Comparison of ENCODE assay signal across 8 mouse cellular contexts in the genomic region with DNA sequence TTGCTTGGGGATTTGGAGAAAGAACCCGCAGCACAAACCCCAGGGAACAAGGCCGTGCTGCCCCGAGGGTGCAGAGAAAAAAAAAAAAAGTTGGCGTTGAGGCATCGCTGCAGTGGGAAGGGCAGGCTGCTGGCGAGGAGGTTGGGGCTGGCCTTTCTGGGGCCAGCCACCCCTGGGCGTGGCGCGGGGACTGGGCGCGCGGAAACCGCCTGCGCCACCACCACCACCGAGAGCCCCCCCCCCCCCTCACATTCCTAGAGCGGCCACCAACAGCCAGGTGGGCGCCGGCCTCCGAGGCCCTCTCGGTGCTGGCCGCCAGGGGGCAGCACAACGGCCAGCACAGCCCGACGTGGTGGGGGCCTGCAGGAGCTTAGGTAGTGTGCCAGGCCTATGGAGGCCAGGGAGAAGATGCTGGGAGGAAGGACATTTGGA. TPM values are rescaled to one million over a fixed set of nuclear protein-coding genes. Genes with fewer than 3 reads are reported as not detected.
DNase-seq lines count a peak whose midpoint lies in the region; ATAC-seq and TF ChIP-seq lines count a peak whose summit lies in the region.

No protein-coding gene starts in this region.

- peak overlapping the region; percentile 83 for H3K27ac ChIP-seq in embryonic facial prominence, embryonic 10.5 days (replicated peaks)
- no peak overlapping the region for H3K27ac ChIP-seq in kidney, adult 2 months (ENCODE audit: insufficient read depth, low read depth, low read length)
- H3K27ac ChIP-seq in liver, adult 2 months (replicated peaks; ENCODE audit: insufficient read depth, low read depth, low read length) = no peak overlapping the region

- no peak for TF ChIP-seq POLR2A in kidney, adult 2 months (IDR thresholded peaks at IDR 0.05; ENCODE audit: low read depth, low read length)
- no peak for TF ChIP-seq POLR2A in liver, adult 2 months (IDR thresholded peaks at IDR 0.05; ENCODE audit: extremely low read depth, insufficient read depth, low read length)

- no peaks in the 10 kb centered on the region for H3K79me2 ChIP-seq in C2C12 (ENCODE audit: control insufficient read depth, insufficient read depth)
- no peaks in the 10 kb centered on the region for H3K79me2 ChIP-seq in liver, adult 2 months (ENCODE audit: control insufficient read depth, insufficient read depth, low read length)

- TF ChIP-seq CTCF in C2C12 (IDR thresholded peaks at IDR 0.05; ENCODE audit: control insufficient read depth, insufficient read depth, insufficient read length) = peak; percentile 52
- TF ChIP-seq CTCF in kidney, adult 2 months (conservative IDR thresholded peaks at IDR 0.05; ENCODE audit: insufficient read depth, insufficient read length, low read depth, low read length) = peak; percentile 59
- peak; percentile 79 for TF ChIP-seq CTCF in liver, adult 2 months (IDR thresholded peaks at IDR 0.05; ENCODE audit: low read depth, low read length)

- H3ac ChIP-seq in C2C12 (ENCODE audit: control insufficient read depth, insufficient read length, low read depth) = no peak overlapping the region

- H3K9ac ChIP-seq in liver, adult 2 months (ENCODE audit: low read depth, low read length) = no peak overlapping the region; the same call in 1 of the 2 replicates

- no peaks in the 10 kb centered on the region for H3K9me3 ChIP-seq in embryonic facial prominence, embryonic 10.5 days

- no peaks in the 10 kb centered on the region for H3K27me3 ChIP-seq in C2C12 (ENCODE audit: control insufficient read depth, insufficient read depth, insufficient read length)
- H3K27me3 ChIP-seq in embryonic facial prominence, embryonic 10.5 days (replicated peaks; ENCODE audit: low read depth, poor library complexity, severe bottlenecking) = no peaks in the 10 kb centered on the region
- no peaks in the 10 kb centered on the region for H3K27me3 ChIP-seq in kidney, adult 2 months (replicated peaks; ENCODE audit: control insufficient read depth, insufficient read depth, low read length)
- H3K27me3 ChIP-seq in liver, adult 2 months (ENCODE audit: control insufficient read depth, insufficient read depth, low read length) = no peaks in the 10 kb centered on the region

- no peak overlapping the region for H3K4me3 ChIP-seq in C2C12 (ENCODE audit: insufficient read depth, poor library complexity, severe bottlenecking)
- H3K4me3 ChIP-seq in embryonic facial prominence, embryonic 10.5 days = peak overlapping the region; percentile 59
- peak overlapping the region; percentile 34 for H3K4me3 ChIP-seq in kidney, adult 2 months (ENCODE audit: insufficient read depth, low read depth, low read length)
- peak overlapping the region; percentile 1 for H3K4me3 ChIP-seq in liver, adult 2 months (ENCODE audit: insufficient read depth, low read depth, low read length)

- H3K79me3 ChIP-seq in C2C12 (ENCODE audit: low read depth) = no peaks in the 10 kb centered on the region

- peak; percentile 73; the same call in 1 of the 2 replicates for ATAC-seq in monocyte, adult 5-6 weeks (replicated peaks; ENCODE audit: insufficient number of reproducible peaks, low FRiP score, low TSS enrichment, poor library complexity, severe bottlenecking)

- DNase-seq in adrenal gland, postnatal 25 days = peak; percentile 74
- peak; percentile 92 for DNase-seq in embryonic facial prominence, embryonic 10.5 days (ENCODE audit: low spot score)
- DNase-seq in heart, adult 9 months (ENCODE audit: low spot score in 2 of 2) = peak; percentile 50 to 53
- DNase-seq in kidney, adult 2 months = peak; percentile 76
- no peak for DNase-seq in liver, adult 2 months (ENCODE audit: extremely low read depth, low read depth, low spot score)
- peak; percentile 74 to 87 for DNase-seq in spleen, postnatal 4 days (ENCODE audit: low spot score in 2 of 2)

- under 1% methylated on average over 24 of the region's 24 CpGs for WGBS in embryonic facial prominence, embryonic 10.5 days
- under 1% methylated on average over 24 of the region's 24 CpGs for WGBS in kidney, adult 2 months
- under 1% methylated on average over 23 of the region's 24 CpGs for whole genome bisulfite sequencing in liver, adult 2 months

- no peaks in the 10 kb centered on the region for H3K36me3 ChIP-seq in C2C12 (ENCODE audit: control insufficient read depth, insufficient read depth)
- peaks cover 6% of the 10 kb centered on the region for H3K36me3 ChIP-seq in embryonic facial prominence, embryonic 10.5 days (replicated peaks)
- no peaks in the 10 kb centered on the region for H3K36me3 ChIP-seq in kidney, adult 2 months (ENCODE audit: control insufficient read depth, insufficient read depth, low read length)
- no peaks in the 10 kb centered on the region for H3K36me3 ChIP-seq in liver, adult 2 months (ENCODE audit: control insufficient read depth, insufficient read depth, low read length)

- peaks cover 10% of the 10 kb centered on the region for H3K4me1 ChIP-seq in embryonic facial prominence, embryonic 10.5 days
- no peaks in the 10 kb centered on the region for H3K4me1 ChIP-seq in kidney, adult 2 months (ENCODE audit: control insufficient read depth, insufficient read depth, low read length)
- H3K4me1 ChIP-seq in liver, adult 2 months (ENCODE audit: control insufficient read depth, insufficient read depth, low read length) = no peaks in the 10 kb centered on the region

TF ChIP-seq in C2C12, 6 proteins besides CTCF, POLR2A, EP300 and RAD21:
- TF ChIP-seq MYOD1 (IDR thresholded peaks at IDR 0.05; ENCODE audit: control insufficient read depth, insufficient read length, low read depth) (no peak), FOSL1 (IDR thresholded peaks at IDR 0.05; ENCODE audit: insufficient read depth, low read length, poor library complexity, severe bottlenecking) (no peak), USF1 (IDR thresholded peaks at IDR 0.05; ENCODE audit: low read depth) (no peak), CEBPB (IDR thresholded peaks at IDR 0.05; ENCODE audit: low read depth) (no peak), MYOG (IDR thresholded peaks at IDR 0.05; ENCODE audit: control insufficient read depth, extremely low read depth, insufficient read length) (no peak), MAX (IDR thresholded peaks at IDR 0.05) (no peak)

RNA-seq across cellular contexts. Expression of a gene that starts 32.6 kb away (rescaled TPM):
- 18.4 TPM for polyA plus RNA-seq in C2C12 (2012; fragmentation: generic; extraction: Trizol)
- 27.1 and 28.2 TPM in 2 replicates for total RNA-seq in adrenal gland, postnatal 25 days (2021)
- polyA plus RNA-seq in embryonic facial prominence, embryonic 10.5 days (2016; fragmentation: Nextera tagmentation; extraction: Ambion mirVana) = 12.4 and 13.4 TPM in 2 replicates
- 16.8 and 19.3 TPM in 2 replicates for polyA plus RNA-seq in kidney, adult 2 months (2012; rRNA removed)
- total RNA-seq in liver, adult 2 months (2014; rRNA removed) = 2.8 and 3.3 TPM in 2 replicates
- 5.7 and 6.4 TPM in 2 replicates for polyA plus RNA-seq in liver, adult 2 months (2012; rRNA removed)
- 8.5 to 22.4 TPM (median 21.5 TPM) in 3 replicates for total RNA-seq in monocyte, adult 5-6 weeks (2017)
